Mouse (Mus musculus): Measurements from ENCODE around the gene Dqx1.

DNA sequence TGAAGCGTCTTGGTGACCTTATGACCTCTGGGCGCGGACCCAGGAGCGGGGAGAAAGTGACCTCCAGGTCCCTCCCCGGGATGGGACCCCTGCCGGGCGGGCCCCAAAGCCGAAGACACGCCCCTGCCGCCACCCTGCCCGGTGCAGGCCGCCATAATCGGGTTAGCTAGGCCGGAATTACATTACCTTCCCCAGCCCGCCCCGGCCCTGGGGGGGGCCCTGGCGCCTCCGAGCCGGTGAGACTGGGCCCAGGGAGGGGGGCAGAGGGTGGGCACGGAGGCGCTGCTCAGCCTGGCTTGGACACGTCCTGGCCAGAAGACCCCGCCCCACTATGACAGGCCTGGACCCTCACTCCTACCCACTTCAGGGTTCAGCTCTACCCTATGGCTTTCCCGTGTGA lies 13.6 kb downstream of the Dqx1 start:
- TF ChIP-seq FOSL1 (IDR thresholded peaks at IDR 0.05; ENCODE audit: insufficient read depth, low read length, poor library complexity, severe bottlenecking) (no peak), CTCF (IDR thresholded peaks at IDR 0.05; ENCODE audit: control insufficient read depth, insufficient read depth, insufficient read length) (no peak), MYOG (IDR thresholded peaks at IDR 0.05; ENCODE audit: control insufficient read depth, extremely low read depth, insufficient read length) (no peak), MYOD1 (IDR thresholded peaks at IDR 0.05; ENCODE audit: control insufficient read depth, insufficient read length, low read depth) (no peak)

Measured in C2C12 (cell line).